Mouse (Mus musculus) forebrain, postnatal 0 days (tissue): Measurements from ENCODE around the gene Gch1. TPM values are rescaled to one million over a fixed set of nuclear protein-coding genes. Genes with fewer than 3 reads are reported as not detected.

ENCODE experiments used
- ATAC-seq: fragments of 200-750 bp; cut with Nextera tagmentation; 2 replicates; pipeline ENCODE4 v1.8.0; 2017; ENCODE audit warnings: mild to moderate bottlenecking, moderate library complexity
- DNase-seq: peaks from one replicate; pipeline ENCODE4 v3.0.0-alpha.2; 2015
- H3K27ac ChIP-seq: fragments of 300-500 bp; sonication (generic); 2 replicates; pipeline ENCODE4 v1.5.1; 2014; ENCODE audit warnings: low read depth, mild to moderate bottlenecking, antibody characterized with exemption, low read length, moderate library complexity, mixed read lengths
- H3K27me3 ChIP-seq: fragments of 300-500 bp; sonication (generic); 2 replicates; pipeline ENCODE4 v1.6.1; 2014; ENCODE audit warnings: mild to moderate bottlenecking, low read length, mixed read lengths; ENCODE audit not compliant: insufficient read depth
- H3K36me3 ChIP-seq: fragments of 300-500 bp; sonication (generic); 2 replicates; pipeline ENCODE4 v1.6.1; 2014; ENCODE audit warnings: mild to moderate bottlenecking, moderate library complexity; ENCODE audit not compliant: insufficient read depth
- H3K4me1 ChIP-seq: fragments of 300-500 bp; sonication (generic); 2 replicates; pipeline ENCODE4 v1.6.1; 2014; ENCODE audit warnings: antibody characterized with exemption; ENCODE audit not compliant: insufficient read depth
- H3K4me2 ChIP-seq: fragments of 300-500 bp; sonication (generic); 2 replicates; pipeline ENCODE4 v1.6.1; 2014; ENCODE audit warnings: low read depth, mild to moderate bottlenecking, moderate library complexity
- H3K4me3 ChIP-seq: fragments of 300-500 bp; sonication (generic); 2 replicates; pipeline ENCODE4 v1.5.1; 2014; ENCODE audit warnings: low read depth, low read length, mixed read lengths
- H3K9ac ChIP-seq: fragments of 300-500 bp; sonication (generic); 2 replicates; pipeline ENCODE4 v1.6.1; 2014; ENCODE audit warnings: mild to moderate bottlenecking
- H3K9me3 ChIP-seq: fragments of 300-500 bp; sonication (generic); 2 replicates; pipeline ENCODE4 v1.6.1; 2016; ENCODE audit warnings: low read length
- CTCF ChIP-seq: sonication (generic); IDR thresholded peaks from 2 replicates; pipeline ENCODE4 v1.5.1; 2016; ENCODE audit warnings: antibody characterized with exemption, control low read depth, low read depth
- WGBS: fragments of 180-500 bp; shearing (Covaris S2); extraction: QIAGEN DNeasy Blood & Tissue Kit; methylation state at CpG from one replicate; pipeline ENCODE4 v1.1.7; 2014; 5-methylcytosine and 5-hydroxymethylcytosine counted together
- polyA plus RNA-seq: library from polyadenylated mRNA; unstranded; fragments of >200 nt; fragmentation: Nextera tagmentation; extraction: Ambion mirVana; gene quantifications from 2 replicates; pipeline ENCODE4 v1.2.1, GENCODE M21; 2015
- total RNA-seq: library from RNA; depleted of rRNA; stranded (reverse); fragments of >200 nt; gene quantifications from 2 replicates; pipeline ENCODE4 v1.2.3, GENCODE M21; 2014

The Gch1 gene
- total and polyA plus RNA-seq, 2 experiments from 2014 or later, result 1.7 to 3.8 TPM

- no peak for ATAC-seq
- no peaks in the 10 kb centered on the region for H3K4me1 ChIP-seq
- WGBS, result 79% methylated on average over 11 of the region's 11 CpGs
- no peak overlapping the region for H3K4me3 ChIP-seq
- no peak overlapping the region for H3K4me2 ChIP-seq
- H3K27me3 ChIP-seq, result no peaks in the 10 kb centered on the region
- no peaks in the 10 kb centered on the region for H3K36me3 ChIP-seq
- H3K9me3 ChIP-seq, result no peaks in the 10 kb centered on the region; the same call in 1 of the 2 replicates
- no peak overlapping the region for H3K27ac ChIP-seq
- no peak for TF ChIP-seq CTCF
- H3K9ac ChIP-seq, result no peak overlapping the region
- DNase-seq, result no peak
Measured at GRCm38 (mm10) chr14:47229796-47230376, 40.7 kb upstream of the Gch1 start.

GRCm38 (mm10) chr14:47225931-47226330, 36.7 kb upstream of the Gch1 start:
- no peak overlapping the region for H3K9ac ChIP-seq
- no peak for ATAC-seq
- no peaks in the 10 kb centered on the region for H3K9me3 ChIP-seq
- WGBS, result 93% methylated on average over 8 of the region's 8 CpGs
- TF ChIP-seq CTCF, result no peak
- H3K36me3 ChIP-seq, result no peaks in the 10 kb centered on the region
- no peaks in the 10 kb centered on the region for H3K27me3 ChIP-seq
- DNase-seq, result no peak
- H3K4me1 ChIP-seq, result no peaks in the 10 kb centered on the region
- H3K27ac ChIP-seq, result no peak overlapping the region
- H3K4me2 ChIP-seq, result no peak overlapping the region
- no peak overlapping the region for H3K4me3 ChIP-seq

GRCm38 (mm10) chr14:47224476-47225325, 35.5 kb upstream of the Gch1 start:
- no peaks in the 10 kb centered on the region for H3K4me1 ChIP-seq
- DNase-seq, result no peak

GRCm38 (mm10) chr14:47222631-47223450, 33.6 kb upstream of the Gch1 start:
- ATAC-seq, result no peak
- Histone ChIP-seq H3K27me3 (no peaks in the 10 kb centered on the region), H3K4me2 (no peak overlapping the region), H3K27ac (no peak overlapping the region), H3K9me3 (no peaks in the 10 kb centered on the region), H3K9ac (no peak overlapping the region), H3K4me3 (no peak overlapping the region), H3K4me1 (no peaks in the 10 kb centered on the region), H3K36me3 (no peaks in the 10 kb centered on the region)
- no peak for DNase-seq
- TF ChIP-seq CTCF, result no peak
- 82% methylated on average over 11 of the region's 11 CpGs for WGBS

More at GRCm38 (mm10) chr14:47224476-47225325, 35.5 kb upstream of the Gch1 start:
- Histone ChIP-seq H3K27me3 (no peaks in the 10 kb centered on the region), H3K9ac (no peak overlapping the region), H3K36me3 (no peaks in the 10 kb centered on the region), H3K4me2 (no peak overlapping the region), H3K9me3 (no peaks in the 10 kb centered on the region), H3K27ac (no peak overlapping the region), H3K4me3 (no peak overlapping the region)
- WGBS, result 81% methylated on average over 10 of the region's 10 CpGs
- no peak for ATAC-seq
- TF ChIP-seq CTCF, result no peak

- 86% methylated on average over 11 of the region's 11 CpGs for WGBS
- ATAC-seq, result no peak
- Histone ChIP-seq H3K27me3 (no peaks in the 10 kb centered on the region), H3K9ac (no peak overlapping the region), H3K4me1 (no peaks in the 10 kb centered on the region), H3K36me3 (no peaks in the 10 kb centered on the region), H3K27ac (no peak overlapping the region), H3K9me3 (no peaks in the 10 kb centered on the region), H3K4me2 (no peak overlapping the region), H3K4me3 (no peak overlapping the region)
- no peak for TF ChIP-seq CTCF
- DNase-seq, result no peak
Measured at GRCm38 (mm10) chr14:47221567-47221966, 32.4 kb upstream of the Gch1 start.

- H3K4me1 ChIP-seq, result no peaks in the 10 kb centered on the region
- H3K36me3 ChIP-seq, result no peaks in the 10 kb centered on the region
- H3K27me3 ChIP-seq, result no peaks in the 10 kb centered on the region
- H3K27ac ChIP-seq, result no peak overlapping the region
- WGBS, result 81% methylated on average over 8 of the region's 8 CpGs
- H3K4me2 ChIP-seq, result no peak overlapping the region
- no peak overlapping the region for H3K9ac ChIP-seq
- H3K4me3 ChIP-seq, result no peak overlapping the region
- DNase-seq (no peak), ATAC-seq (no peak)
- H3K9me3 ChIP-seq, result no peaks in the 10 kb centered on the region
- TF ChIP-seq CTCF, result no peak
Measured at GRCm38 (mm10) chr14:47220231-47221025, 31.2 kb upstream of the Gch1 start.
